Mouse (Mus musculus) forebrain, embryonic 15.5 days (tissue): ENCODE data around the gene Nufip1. TPM values are rescaled to one million over a fixed set of nuclear protein-coding genes. Genes with fewer than 3 reads are reported as not detected.

Experiments
- ATAC-seq: fragments of 200-750 bp; cut with Nextera tagmentation; replicated peaks from 2 replicates; pipeline ENCODE4 v1.8.0; 2017; ENCODE audit warnings: mild to moderate bottlenecking, moderate TSS enrichment, moderate library complexity
- H3K27ac ChIP-seq: fragments of 300-500 bp; sonication (generic); replicated peaks from 2 replicates; pipeline ENCODE4 v1.5.1; 2015; ENCODE audit warnings: mild to moderate bottlenecking, inconsistent platforms
- H3K27me3 ChIP-seq: fragments of 300-500 bp; sonication (generic); 2 replicates; pipeline ENCODE4 v1.6.1; 2015; ENCODE audit warnings: inconsistent platforms
- H3K36me3 ChIP-seq: fragments of 300-500 bp; sonication (generic); 2 replicates; pipeline ENCODE4 v1.6.1; 2015; ENCODE audit warnings: mild to moderate bottlenecking, inconsistent platforms
- H3K4me1 ChIP-seq: fragments of 300-500 bp; sonication (generic); 2 replicates; pipeline ENCODE4 v1.6.1; 2015; ENCODE audit warnings: inconsistent platforms
- H3K4me2 ChIP-seq: fragments of 300-500 bp; sonication (generic); replicated peaks from 2 replicates; pipeline ENCODE4 v1.6.1; 2015; ENCODE audit warnings: mild to moderate bottlenecking, inconsistent platforms
- H3K4me3 ChIP-seq: fragments of 300-500 bp; sonication (generic); 2 replicates; pipeline ENCODE4 v1.5.1; 2015; ENCODE audit warnings: mild to moderate bottlenecking, inconsistent platforms
- H3K9ac ChIP-seq: fragments of 300-500 bp; sonication (generic); replicated peaks from 2 replicates; pipeline ENCODE4 v1.6.1; 2015; ENCODE audit warnings: mild to moderate bottlenecking, inconsistent platforms
- H3K9me3 ChIP-seq: fragments of 300-500 bp; sonication (generic); 2 replicates; pipeline ENCODE4 v1.6.1; 2016; ENCODE audit warnings: inconsistent platforms
- WGBS: fragments of 180-500 bp; shearing (Covaris S2); methylation state at CpG from one replicate; pipeline ENCODE4 v1.1.7; 2015; ENCODE audit warnings: mixed read lengths; 5-methylcytosine and 5-hydroxymethylcytosine counted together
- polyA plus RNA-seq: library from polyadenylated mRNA; unstranded; fragments of >200 nt; fragmentation: Nextera tagmentation; extraction: Ambion mirVana; gene quantifications from 2 replicates; pipeline ENCODE4 v1.2.1, GENCODE M21; 2015

Nufip1 gene
- polyA plus RNA-seq, 1 experiment from 2014 or later, result 16.5 TPM

DNA sequence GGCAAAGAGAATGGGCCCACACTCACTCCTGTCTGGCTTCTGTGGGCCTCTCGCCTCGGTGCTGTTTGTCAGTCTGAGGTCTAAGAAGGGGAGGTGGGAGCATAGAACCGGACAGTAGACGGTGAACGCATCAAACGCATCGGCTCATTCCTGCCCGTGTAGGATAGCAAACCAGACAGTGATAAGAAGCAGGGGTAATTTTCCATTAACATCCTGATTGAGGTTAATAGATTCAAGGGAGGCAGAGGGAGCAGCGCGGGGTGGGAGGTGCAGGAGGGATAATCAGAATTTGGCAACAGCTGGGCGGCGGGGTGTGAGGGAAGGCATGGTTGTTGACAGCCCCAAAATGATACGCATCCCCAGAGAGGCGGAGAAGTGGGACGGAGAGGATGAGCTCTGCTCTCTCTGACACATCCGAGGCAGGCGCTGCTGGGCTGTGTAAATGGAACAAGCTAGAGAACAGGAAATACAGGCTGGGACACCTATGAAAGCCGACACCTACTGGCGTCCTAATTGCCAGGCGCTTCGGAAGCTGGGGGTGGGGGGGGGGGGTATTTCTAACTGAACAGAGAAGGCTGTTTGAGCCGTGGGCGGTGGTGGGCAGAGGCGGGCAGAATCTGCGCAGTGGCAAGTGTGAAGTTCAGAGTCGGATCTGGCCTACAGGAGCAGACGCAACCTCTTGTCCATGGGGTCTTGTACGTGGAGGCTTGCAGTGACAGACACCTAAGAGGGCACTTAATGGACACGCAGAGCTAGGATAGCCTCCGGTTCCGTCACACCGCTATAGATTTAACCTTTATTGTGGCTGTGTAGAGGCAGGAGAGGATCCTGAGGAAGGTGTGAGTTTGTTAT, 54.4 kb downstream of the Nufip1 start:
- peak overlapping the region; percentile 15; the same call in 1 of the 2 replicates for H3K4me3 ChIP-seq

DNA sequence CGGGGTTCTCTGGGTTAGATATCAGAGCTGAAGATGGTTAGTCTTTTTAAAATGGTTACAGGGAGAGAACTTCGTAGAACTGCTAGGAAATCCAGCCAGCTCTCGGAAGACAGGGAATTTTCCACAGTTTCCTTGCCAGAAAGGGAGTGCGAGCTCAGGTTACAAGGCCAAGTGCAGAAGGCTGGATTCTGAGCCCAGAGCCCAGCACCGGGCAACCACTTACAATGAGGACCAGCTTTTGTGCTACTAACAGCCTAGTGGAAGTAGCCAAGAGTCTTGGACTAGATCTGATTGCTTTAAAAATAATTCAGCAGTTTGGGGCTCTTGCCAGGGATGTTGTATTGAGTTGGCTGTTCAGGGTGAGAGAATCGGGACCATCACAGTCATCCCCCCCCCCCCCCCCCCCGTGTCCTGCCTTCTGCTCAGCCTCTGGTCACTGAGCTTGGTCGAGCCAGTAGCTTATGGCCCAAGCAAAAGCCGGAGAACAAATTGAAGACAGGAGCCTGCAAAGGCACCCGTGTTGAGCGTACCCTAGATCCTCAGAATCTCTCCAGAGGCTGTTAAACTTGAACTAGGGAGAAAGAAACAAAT, 59.3 kb downstream of the Nufip1 start:
- Histone ChIP-seq H3K27me3 (no peaks in the 10 kb centered on the region), H3K9me3 (no peaks in the 10 kb centered on the region), H3K27ac (no peak overlapping the region), H3K4me3 (no peak overlapping the region), H3K4me2 (no peak overlapping the region), H3K36me3 (no peaks in the 10 kb centered on the region), H3K9ac (no peak overlapping the region), H3K4me1 (peaks cover 10% of the 10 kb centered on the region)
- ATAC-seq, result no peak
- WGBS, result 62% methylated on average over 11 of the region's 11 CpGs

More for the DNA sequence above, 54.4 kb downstream of the Nufip1 start:
- H3K4me2 ChIP-seq, result peak overlapping the region; percentile 35
- no peak for ATAC-seq
- H3K9me3 ChIP-seq, result no peaks in the 10 kb centered on the region
- H3K4me1 ChIP-seq, result peaks cover 14% of the 10 kb centered on the region
- 34% methylated on average over 32 of the region's 32 CpGs for WGBS
- H3K27me3 ChIP-seq, result no peaks in the 10 kb centered on the region
- no peak overlapping the region for H3K27ac ChIP-seq
- H3K36me3 ChIP-seq, result no peaks in the 10 kb centered on the region
- H3K9ac ChIP-seq, result peak overlapping the region; percentile 13; the same call in 1 of the 2 replicates

DNA sequence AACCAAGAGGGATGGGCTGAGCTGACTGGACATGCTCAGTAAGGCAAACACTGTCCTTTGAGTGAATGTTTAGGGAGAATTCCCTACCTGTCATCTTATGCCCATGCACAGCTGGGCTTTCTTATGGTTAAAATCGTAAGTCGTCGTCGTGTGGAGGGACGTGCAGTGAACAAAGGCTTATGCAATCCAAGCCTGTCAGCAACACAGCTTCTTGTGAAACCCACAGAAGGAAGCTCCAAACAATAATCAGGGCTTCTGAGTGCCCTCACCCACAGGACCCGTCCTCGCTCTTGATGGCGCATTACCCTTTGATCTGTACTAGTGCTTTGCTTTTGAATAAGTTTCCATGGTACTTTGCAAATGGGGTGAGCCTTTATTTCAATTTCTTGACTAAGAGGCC, 60.6 kb downstream of the Nufip1 start:
- H3K4me2 ChIP-seq, result no peak overlapping the region
- no peaks in the 10 kb centered on the region for H3K36me3 ChIP-seq
- H3K4me1 ChIP-seq, result peaks cover 11% of the 10 kb centered on the region
- WGBS, result 75% methylated on average over 8 of the region's 8 CpGs
- H3K27me3 ChIP-seq, result no peaks in the 10 kb centered on the region
- no peak overlapping the region for H3K4me3 ChIP-seq
- no peak overlapping the region for H3K9ac ChIP-seq
- no peaks in the 10 kb centered on the region for H3K9me3 ChIP-seq
- no peak for ATAC-seq
- no peak overlapping the region for H3K27ac ChIP-seq

DNA sequence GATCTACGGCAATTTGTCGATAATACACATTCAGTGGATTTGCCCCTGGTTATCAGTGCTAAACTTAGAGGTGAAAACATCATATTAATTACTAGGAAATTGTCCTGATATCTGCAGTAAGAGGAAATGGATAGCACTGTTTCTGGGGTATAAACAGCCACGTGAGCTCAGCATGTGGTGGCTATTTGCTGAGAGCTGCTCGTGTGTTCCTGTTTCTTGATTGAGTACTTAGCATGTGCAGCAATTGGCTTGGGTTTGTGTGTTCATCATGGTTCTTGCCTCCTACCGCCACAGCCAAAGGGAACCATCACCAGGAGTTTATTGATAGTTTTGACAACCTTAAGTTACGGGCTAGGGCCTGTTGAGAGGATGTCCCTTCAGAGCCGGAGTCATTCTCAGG, 63.6 kb downstream of the Nufip1 start:
- Histone ChIP-seq H3K9ac (no peak overlapping the region), H3K9me3 (no peaks in the 10 kb centered on the region), H3K27ac (no peak overlapping the region), H3K27me3 (no peaks in the 10 kb centered on the region), H3K36me3 (no peaks in the 10 kb centered on the region), H3K4me2 (no peak overlapping the region), H3K4me1 (peaks cover 14% of the 10 kb centered on the region), H3K4me3 (no peak overlapping the region)
- 88% methylated on average over 7 of the region's 7 CpGs for WGBS
- ATAC-seq, result no peak

DNA sequence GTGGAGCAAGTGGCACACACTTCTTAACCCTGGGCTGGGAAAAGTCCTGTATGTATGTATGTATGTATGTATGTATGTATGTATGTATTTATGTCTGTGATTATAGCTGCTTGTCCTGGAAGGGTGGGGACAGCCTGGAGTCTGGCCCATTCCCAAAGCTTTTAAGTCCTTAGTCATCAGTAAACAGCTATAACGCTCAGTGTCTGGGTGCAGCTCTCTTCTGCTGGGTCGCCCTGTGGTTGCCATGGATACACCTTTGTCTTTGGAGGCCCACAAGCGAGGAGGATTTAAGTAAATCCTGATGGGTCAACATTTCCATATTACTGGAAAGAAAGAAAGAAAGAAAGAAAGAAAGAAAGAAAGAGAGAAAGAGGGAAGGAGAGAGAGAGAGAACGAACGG, 65.1 kb downstream of the Nufip1 start:
- 7% methylated on average over 5 of the region's 5 CpGs for WGBS
- H3K9ac ChIP-seq, result no peak overlapping the region
- H3K9me3 ChIP-seq, result no peaks in the 10 kb centered on the region
- no peak overlapping the region for H3K4me2 ChIP-seq
- H3K27ac ChIP-seq, result no peak overlapping the region
- peaks cover 11% of the 10 kb centered on the region for H3K4me1 ChIP-seq
- H3K4me3 ChIP-seq, result no peak overlapping the region
- H3K36me3 ChIP-seq, result no peaks in the 10 kb centered on the region
- no peaks in the 10 kb centered on the region for H3K27me3 ChIP-seq
- ATAC-seq, result no peak

DNA sequence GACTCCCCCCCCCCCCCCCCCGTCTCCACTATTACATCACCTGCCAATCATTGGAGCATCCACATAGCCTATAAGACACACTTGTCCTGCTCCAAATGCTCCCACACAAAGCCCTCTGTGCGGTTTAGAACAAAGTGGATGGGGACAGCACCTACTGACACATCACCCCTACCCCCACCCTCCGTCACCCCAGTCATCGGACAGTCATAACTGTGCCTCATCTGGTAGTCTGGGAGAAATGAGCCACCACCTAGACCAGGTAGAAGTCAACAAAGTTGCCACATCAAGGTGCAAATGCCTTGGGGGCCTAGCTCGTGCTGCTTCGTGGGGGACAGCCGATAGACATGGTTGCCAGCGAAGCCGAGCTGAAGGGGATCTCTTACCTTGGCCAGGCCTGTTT, 66.5 kb downstream of the Nufip1 start:
- no peak overlapping the region for H3K4me2 ChIP-seq
- H3K9ac ChIP-seq, result no peak overlapping the region
- H3K4me1 ChIP-seq, result peaks cover 11% of the 10 kb centered on the region
- no peak overlapping the region for H3K4me3 ChIP-seq
- WGBS, result 97% methylated on average over 9 of the region's 9 CpGs
- ATAC-seq, result no peak
- no peaks in the 10 kb centered on the region for H3K9me3 ChIP-seq
- no peak overlapping the region for H3K27ac ChIP-seq
- no peaks in the 10 kb centered on the region for H3K27me3 ChIP-seq
- no peaks in the 10 kb centered on the region for H3K36me3 ChIP-seq

DNA sequence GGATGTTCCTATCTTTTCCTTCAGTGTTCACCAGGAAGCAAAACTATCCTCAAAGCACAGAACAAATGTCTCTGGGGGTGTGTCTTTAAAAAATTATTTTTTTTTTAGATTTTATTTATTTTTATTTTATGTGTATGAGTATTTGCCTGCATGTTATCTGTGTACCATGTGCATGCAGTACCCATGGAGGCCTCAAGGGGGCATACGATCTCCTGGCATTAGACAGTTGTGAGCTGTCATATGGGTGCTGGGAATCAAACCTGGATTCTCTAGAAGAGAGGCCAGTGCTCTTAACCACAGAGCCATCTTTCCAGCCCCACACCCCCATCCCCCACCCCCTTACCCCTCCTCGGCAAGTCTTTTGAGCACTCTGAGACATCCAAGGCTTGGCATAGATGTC, 67.8 kb downstream of the Nufip1 start:
- Histone ChIP-seq H3K27ac (no peak overlapping the region), H3K36me3 (no peaks in the 10 kb centered on the region), H3K4me1 (peaks cover 11% of the 10 kb centered on the region), H3K9ac (no peak overlapping the region), H3K27me3 (no peaks in the 10 kb centered on the region), H3K4me3 (no peak overlapping the region), H3K9me3 (no peaks in the 10 kb centered on the region), H3K4me2 (no peak overlapping the region)
- no peak for ATAC-seq
- 89% methylated on average over 2 of the region's 2 CpGs for WGBS

DNA sequence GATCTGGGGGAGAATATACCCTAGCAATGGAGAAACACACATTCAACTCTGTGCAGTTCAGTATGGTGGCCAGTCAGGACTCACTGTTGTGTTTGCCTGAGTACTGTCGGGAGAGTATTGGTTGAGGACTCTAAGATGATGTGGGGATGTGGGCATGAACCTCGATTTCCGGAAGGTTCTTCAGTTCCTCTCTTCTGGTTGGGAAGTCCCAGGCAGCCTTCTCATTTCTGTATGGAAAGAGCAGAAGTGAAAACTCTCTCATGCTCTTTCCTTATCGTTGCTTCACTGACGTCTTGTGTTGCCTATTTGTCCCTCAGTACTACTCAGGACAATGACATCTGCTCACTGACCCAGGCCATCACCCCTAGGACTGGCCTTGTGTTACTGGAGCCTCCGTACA, 68.7 kb downstream of the Nufip1 start:
- H3K27ac ChIP-seq, result no peak overlapping the region
- H3K36me3 ChIP-seq, result no peaks in the 10 kb centered on the region
- WGBS, result 88% methylated on average over 6 of the region's 6 CpGs
- H3K27me3 ChIP-seq, result no peaks in the 10 kb centered on the region
- no peak overlapping the region for H3K4me3 ChIP-seq
- no peak overlapping the region for H3K4me2 ChIP-seq
- no peaks in the 10 kb centered on the region for H3K9me3 ChIP-seq
- H3K9ac ChIP-seq, result no peak overlapping the region
- peaks cover 11% of the 10 kb centered on the region for H3K4me1 ChIP-seq
- ATAC-seq, result no peak

DNA sequence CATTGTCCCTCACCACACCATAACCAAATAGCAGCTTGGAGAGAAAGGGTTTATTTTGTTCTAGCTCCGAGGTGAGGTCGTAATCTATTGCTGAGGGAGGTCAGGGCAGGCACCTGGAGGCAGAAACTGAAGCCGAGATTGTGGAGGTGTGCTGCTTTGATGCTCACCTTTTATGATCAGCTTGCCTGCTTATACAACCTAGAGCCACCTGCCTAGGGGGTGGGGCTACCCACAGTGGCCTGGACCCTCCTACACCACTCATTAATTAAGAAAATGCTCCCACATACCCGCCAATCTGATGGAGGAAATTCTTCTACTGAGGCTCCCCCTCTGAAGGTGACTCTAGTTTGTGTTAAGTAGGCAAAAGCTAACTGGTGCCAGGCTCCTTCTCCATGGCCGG, 74.7 kb downstream of the Nufip1 start:
- Histone ChIP-seq H3K4me1 (no peaks in the 10 kb centered on the region), H3K4me3 (no peak overlapping the region), H3K36me3 (no peaks in the 10 kb centered on the region), H3K27ac (no peak overlapping the region), H3K27me3 (no peaks in the 10 kb centered on the region), H3K9me3 (no peaks in the 10 kb centered on the region), H3K4me2 (no peak overlapping the region), H3K9ac (no peak overlapping the region)
- 82% methylated on average over 5 of the region's 5 CpGs for WGBS
- ATAC-seq, result no peak

DNA sequence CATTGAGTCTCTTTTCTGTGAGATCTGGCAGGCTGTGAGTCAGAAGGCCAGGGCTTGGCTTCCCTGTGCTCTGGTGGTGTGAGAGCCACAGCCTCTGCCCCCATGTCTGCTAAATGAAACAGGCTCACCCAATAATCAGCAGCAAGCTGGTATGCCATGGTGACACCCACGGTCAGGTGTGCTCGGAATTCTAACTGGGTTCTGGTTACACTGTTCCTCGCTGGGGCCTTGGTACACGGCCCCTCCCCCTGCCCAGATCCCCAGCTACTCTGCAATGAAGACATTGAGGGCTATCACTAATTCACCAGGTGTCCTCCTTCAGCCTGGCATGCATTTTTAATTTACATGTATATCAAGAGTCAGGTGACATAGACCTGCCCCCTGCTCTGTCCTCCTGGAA, 75.6 kb downstream of the Nufip1 start:
- Histone ChIP-seq H3K27me3 (no peaks in the 10 kb centered on the region), H3K9me3 (no peaks in the 10 kb centered on the region), H3K4me3 (no peak overlapping the region), H3K36me3 (no peaks in the 10 kb centered on the region), H3K4me1 (no peaks in the 10 kb centered on the region), H3K27ac (no peak overlapping the region), H3K9ac (no peak overlapping the region), H3K4me2 (no peak overlapping the region)
- 85% methylated on average over 4 of the region's 4 CpGs for WGBS
- ATAC-seq, result no peak
